Mouse (Mus musculus): Measurements from ENCODE around the gene Hcfc1r1. TPM values are rescaled to one million over a fixed set of nuclear protein-coding genes. Genes with fewer than 3 reads are reported as not detected.
A peak's percentile ranks its signal among the peaks of the same experiment; 100 is the strongest.

Gene Hcfc1r1
- total RNA-seq, 1 experiment from 2014 or later, result 21.9 TPM

- no peak for ATAC-seq (ENCODE audit: extremely low read depth, insufficient number of reproducible peaks, low FRiP score, poor library complexity, severe bottlenecking)
Observed at GRCm38 (mm10) chr17:23672761-23673160, 635 bp upstream of the Hcfc1r1 start.

- no peak for ATAC-seq (ENCODE audit: extremely low read depth, insufficient number of reproducible peaks, low FRiP score, poor library complexity, severe bottlenecking)
Observed at GRCm38 (mm10) chr17:23674271-23674952, 1.0 kb downstream of the Hcfc1r1 start.

GRCm38 (mm10) chr17:23675127-23675526, 1.7 kb downstream of the Hcfc1r1 start:
- ATAC-seq (ENCODE audit: extremely low read depth, insufficient number of reproducible peaks, low FRiP score, poor library complexity, severe bottlenecking), result no peak

GRCm38 (mm10) chr17:23675564-23676281, 2.3 kb downstream of the Hcfc1r1 start:
- ATAC-seq (ENCODE audit: extremely low read depth, insufficient number of reproducible peaks, low FRiP score, poor library complexity, severe bottlenecking), result no peak

GRCm38 (mm10) chr17:23676473-23677031, 3.2 kb downstream of the Hcfc1r1 start:
- no peak for ATAC-seq (ENCODE audit: extremely low read depth, insufficient number of reproducible peaks, low FRiP score, poor library complexity, severe bottlenecking)

GRCm38 (mm10) chr17:23677236-23677679, 3.9 kb downstream of the Hcfc1r1 start, which contains the start of gene Tnfrsf12a:
Gene Tnfrsf12a, minus strand, starts transcription at chr17:23677468.
- peak; percentile 37; the same call in 1 of the 2 replicates for ATAC-seq (ENCODE audit: extremely low read depth, insufficient number of reproducible peaks, low FRiP score, poor library complexity, severe bottlenecking)

- ATAC-seq (ENCODE audit: extremely low read depth, insufficient number of reproducible peaks, low FRiP score, poor library complexity, severe bottlenecking), result no peak
Observed at GRCm38 (mm10) chr17:23679127-23679835, 5.9 kb downstream of the Hcfc1r1 start, which contains the start of gene Cldn6. Gene Cldn6, plus strand, starts transcription at chr17:23679249.

GRCm38 (mm10) chr17:23680336-23680735, 6.9 kb downstream of the Hcfc1r1 start:
- no peak for ATAC-seq (ENCODE audit: extremely low read depth, insufficient number of reproducible peaks, low FRiP score, poor library complexity, severe bottlenecking)

GRCm38 (mm10) chr17:23681086-23681485, 7.7 kb downstream of the Hcfc1r1 start:
- ATAC-seq (ENCODE audit: extremely low read depth, insufficient number of reproducible peaks, low FRiP score, poor library complexity, severe bottlenecking), result no peak

GRCm38 (mm10) chr17:23682092-23682491, 8.7 kb downstream of the Hcfc1r1 start:
- ATAC-seq (ENCODE audit: extremely low read depth, insufficient number of reproducible peaks, low FRiP score, poor library complexity, severe bottlenecking), result no peak

- ATAC-seq (ENCODE audit: extremely low read depth, insufficient number of reproducible peaks, low FRiP score, poor library complexity, severe bottlenecking), result no peak
Observed at GRCm38 (mm10) chr17:23682530-23682929, 9.1 kb downstream of the Hcfc1r1 start.

GRCm38 (mm10) chr17:23683226-23683625, 9.8 kb downstream of the Hcfc1r1 start:
- ATAC-seq (ENCODE audit: extremely low read depth, insufficient number of reproducible peaks, low FRiP score, poor library complexity, severe bottlenecking), result no peak

GRCm38 (mm10) chr17:23683856-23684672, 10.7 kb downstream of the Hcfc1r1 start, which contains the start of gene Cldn9:
Gene Cldn9, minus strand, starts transcription at chr17:23684026.
- ATAC-seq (ENCODE audit: extremely low read depth, insufficient number of reproducible peaks, low FRiP score, poor library complexity, severe bottlenecking), result no peak

- ATAC-seq (ENCODE audit: extremely low read depth, insufficient number of reproducible peaks, low FRiP score, poor library complexity, severe bottlenecking), result no peak
Observed at GRCm38 (mm10) chr17:23694491-23694890, 21.1 kb downstream of the Hcfc1r1 start.

- no peak for ATAC-seq (ENCODE audit: extremely low read depth, insufficient number of reproducible peaks, low FRiP score, poor library complexity, severe bottlenecking)
Observed at GRCm38 (mm10) chr17:23695801-23696200, 22.4 kb downstream of the Hcfc1r1 start.

GRCm38 (mm10) chr17:23699131-23700077, 26.0 kb downstream of the Hcfc1r1 start:
- ATAC-seq (ENCODE audit: extremely low read depth, insufficient number of reproducible peaks, low FRiP score, poor library complexity, severe bottlenecking), result no peak

GRCm38 (mm10) chr17:23700079-23700478, 26.7 kb downstream of the Hcfc1r1 start:
- peak; percentile 87 for ATAC-seq (ENCODE audit: extremely low read depth, insufficient number of reproducible peaks, low FRiP score, poor library complexity, severe bottlenecking)

Data from neutrophil, adult 5-6 weeks (primary cell).